Mouse (Mus musculus) heart, postnatal 0 days (tissue): ENCODE data around the gene Mgll. TPM values are rescaled to one million over a fixed set of nuclear protein-coding genes. Genes with fewer than 3 reads are reported as not detected.

Experiments
- ATAC-seq: fragments of 200-750 bp; cut with Nextera tagmentation; 2 replicates; pipeline ENCODE4 v1.8.0; 2017; ENCODE audit warnings: low read depth, moderate number of reproducible peaks, moderate library complexity; ENCODE audit not compliant: insufficient read depth
- DNase-seq: peaks from one replicate; pipeline ENCODE4 v3.0.0-alpha.2; 2016; ENCODE audit warnings: low spot score
- H3K27ac ChIP-seq: fragments of 300-500 bp; sonication (generic); 2 replicates; pipeline ENCODE4 v1.5.1; 2014; ENCODE audit warnings: low read depth, mild to moderate bottlenecking
- H3K27me3 ChIP-seq: fragments of 300-500 bp; sonication (generic); 2 replicates; pipeline ENCODE4 v1.6.1; 2014; ENCODE audit warnings: low read length, mixed read lengths; ENCODE audit not compliant: control insufficient read depth, insufficient read depth
- H3K36me3 ChIP-seq: fragments of 300-500 bp; sonication (generic); replicated peaks from 2 replicates; pipeline ENCODE4 v1.6.1; 2014; ENCODE audit warnings: low read length, mixed read lengths; ENCODE audit not compliant: control insufficient read depth, insufficient read depth
- H3K4me1 ChIP-seq: fragments of 300-500 bp; sonication (generic); 2 replicates; pipeline ENCODE4 v1.6.1; 2014; ENCODE audit warnings: antibody characterized with exemption; ENCODE audit not compliant: control insufficient read depth, insufficient read depth
- H3K4me2 ChIP-seq: fragments of 300-500 bp; sonication (generic); 2 replicates; pipeline ENCODE4 v1.6.1; 2014; ENCODE audit warnings: low read depth, mild to moderate bottlenecking, low read length, moderate library complexity
- H3K4me3 ChIP-seq: fragments of 300-500 bp; sonication (generic); 2 replicates; pipeline ENCODE4 v1.5.1; 2014; ENCODE audit warnings: low read depth, low read length
- H3K9ac ChIP-seq: fragments of 300-500 bp; sonication (generic); replicated peaks from 2 replicates; pipeline ENCODE4 v1.6.1; 2014; ENCODE audit warnings: low read depth, low read length, mixed read lengths
- H3K9me3 ChIP-seq: fragments of 300-500 bp; sonication (generic); replicated peaks from 2 replicates; pipeline ENCODE4 v1.6.1; 2016; ENCODE audit warnings: low read length; ENCODE audit not compliant: control insufficient read depth
- CTCF ChIP-seq: IDR thresholded peaks from 2 replicates; pipeline ENCODE4 v1.5.1; 2016; ENCODE audit warnings: antibody characterized with exemption, control low read depth, low read depth
- EP300 ChIP-seq: IDR thresholded peaks from 2 replicates; pipeline ENCODE4 v1.6.1; 2016; ENCODE audit warnings: antibody characterized with exemption, low read depth
- WGBS: fragments of 180-500 bp; shearing (Covaris S2); extraction: QIAGEN DNeasy Blood & Tissue Kit; methylation state at CpG from one replicate; pipeline ENCODE4 v1.1.7; 2014; 5-methylcytosine and 5-hydroxymethylcytosine counted together
- polyA plus RNA-seq: library from polyadenylated mRNA; unstranded; fragments of >200 nt; fragmentation: Nextera tagmentation; extraction: Ambion mirVana; gene quantifications from 2 replicates; pipeline ENCODE4 v1.2.1, GENCODE M21; 2015
- total RNA-seq: library from RNA; depleted of rRNA; stranded (reverse); fragments of >200 nt; gene quantifications from 2 replicates; pipeline ENCODE4 v1.2.3, GENCODE M21; 2014; ENCODE audit warnings: low replicate concordance

The Mgll gene
- total and polyA plus RNA-seq, 2 experiments from 2014 or later = 134 to 147 TPM

GRCm38 (mm10) chr6:88703731-88704130 is 20.5 kb upstream of the Mgll start:
- no peaks in the 10 kb centered on the region for H3K9me3 ChIP-seq
- DNase-seq (no peak), ATAC-seq (no peak)
- no peak overlapping the region for H3K27ac ChIP-seq
- no peak overlapping the region for H3K9ac ChIP-seq
- H3K27me3 ChIP-seq = no peaks in the 10 kb centered on the region
- no peaks in the 10 kb centered on the region for H3K36me3 ChIP-seq
- WGBS = 84% methylated on average over 5 of the region's 5 CpGs
- H3K4me1 ChIP-seq = 0 out of 2 replicates have a peak, but pooled peaks cover 6% of the 10 kb centered on the region
- no peak overlapping the region for H3K4me2 ChIP-seq
- H3K4me3 ChIP-seq = no peak overlapping the region
- TF ChIP-seq CTCF (no peak), EP300 (no peak)

DNA sequence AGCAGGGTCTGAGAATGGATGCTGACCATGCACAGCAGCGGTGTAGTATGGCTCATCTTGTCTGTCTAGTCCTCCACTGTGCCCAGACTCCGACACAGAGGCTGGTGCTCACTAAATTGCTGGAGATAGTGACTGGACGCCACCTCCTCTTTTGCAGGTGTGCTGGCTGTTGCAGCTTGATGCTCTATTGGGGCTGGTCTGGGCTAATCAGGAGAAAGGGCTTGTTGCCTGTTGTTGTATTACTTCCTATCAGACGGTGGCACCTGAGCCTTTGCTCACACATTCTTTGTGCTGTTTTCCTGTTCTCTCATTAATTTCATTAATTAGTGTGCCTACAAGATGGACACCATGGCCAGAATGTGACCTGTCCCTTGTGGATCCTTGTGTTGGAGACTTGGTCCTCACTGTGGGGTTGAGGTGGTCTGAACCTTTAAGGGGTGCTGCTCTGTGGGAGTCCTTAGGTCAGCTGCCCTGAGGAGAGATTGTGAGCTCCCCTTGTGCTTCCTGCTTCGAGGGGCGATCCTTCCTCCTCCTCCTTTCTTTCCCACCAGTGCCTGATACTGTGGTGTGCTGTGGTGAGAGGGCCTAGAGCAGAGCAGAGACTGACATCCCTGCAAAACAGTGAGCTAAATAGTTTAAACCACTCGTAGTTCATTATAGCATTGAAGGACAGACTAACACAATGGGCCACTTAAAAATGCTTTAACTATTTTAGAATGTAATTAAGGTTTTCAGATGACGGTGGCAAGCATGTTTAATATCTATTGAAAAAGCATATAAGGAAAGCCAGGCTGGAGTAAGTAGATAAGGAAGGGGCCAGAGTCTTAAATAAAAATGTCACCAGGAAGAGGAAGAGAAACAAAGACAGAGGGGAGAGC is 15.6 kb upstream of the Mgll start:
- Histone ChIP-seq H3K9ac (no peak overlapping the region), H3K4me2 (no peak overlapping the region), H3K4me3 (no peak overlapping the region), H3K27ac (no peak overlapping the region), H3K9me3 (no peaks in the 10 kb centered on the region), H3K36me3 (no peaks in the 10 kb centered on the region), H3K4me1 (0 out of 2 replicates have a peak, but pooled peaks cover 6% of the 10 kb centered on the region), H3K27me3 (no peaks in the 10 kb centered on the region)
- DNase-seq (no peak), ATAC-seq (no peak)
- TF ChIP-seq CTCF = no peak
- no peak for TF ChIP-seq EP300
- WGBS = 61% methylated on average over 8 of the region's 8 CpGs

- H3K9ac ChIP-seq = no peak overlapping the region
- no peaks in the 10 kb centered on the region for H3K27me3 ChIP-seq
- H3K4me1 ChIP-seq = 0 out of 2 replicates have a peak, but pooled peaks cover 6% of the 10 kb centered on the region
- DNase-seq (no peak), ATAC-seq (no peak)
- no peaks in the 10 kb centered on the region for H3K36me3 ChIP-seq
- H3K27ac ChIP-seq = no peak overlapping the region
- no peaks in the 10 kb centered on the region for H3K9me3 ChIP-seq
- no peak overlapping the region for H3K4me3 ChIP-seq
- WGBS = 83% methylated on average over 1 of the region's 1 CpGs
- no peak overlapping the region for H3K4me2 ChIP-seq
- TF ChIP-seq EP300 (no peak), CTCF (no peak)
Measured at GRCm38 (mm10) chr6:88709279-88709575, 15.0 kb upstream of the Mgll start.

DNA sequence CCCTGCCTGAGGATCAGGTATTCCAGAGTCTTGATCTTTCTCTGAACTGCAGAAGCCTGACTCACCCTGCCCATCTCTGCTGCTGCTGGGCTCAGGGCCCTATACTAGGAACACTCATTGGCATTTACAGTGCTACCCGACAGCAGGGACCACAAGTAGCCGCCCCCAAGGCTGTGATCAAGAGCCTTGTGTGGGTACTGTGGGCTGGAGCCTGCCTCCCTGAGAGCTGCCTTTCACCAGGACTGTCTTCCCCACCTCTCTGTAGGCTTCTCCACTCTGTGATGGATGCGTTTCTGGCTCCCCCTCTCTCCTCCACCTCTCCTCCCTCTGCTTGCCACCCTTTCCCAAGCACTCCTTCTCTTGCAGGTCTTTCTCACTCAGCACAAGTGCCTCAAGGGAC is 12.9 kb upstream of the Mgll start:
- Histone ChIP-seq H3K27me3 (no peaks in the 10 kb centered on the region), H3K4me1 (peaks cover 6% of the 10 kb centered on the region; the same call in 1 of the 2 replicates), H3K4me2 (no peak overlapping the region), H3K36me3 (no peaks in the 10 kb centered on the region), H3K9me3 (no peaks in the 10 kb centered on the region), H3K4me3 (no peak overlapping the region), H3K27ac (no peak overlapping the region), H3K9ac (no peak overlapping the region)
- ATAC-seq = no peak
- WGBS = 58% methylated on average over 3 of the region's 3 CpGs
- DNase-seq = no peak
- TF ChIP-seq CTCF (no peak), EP300 (no peak)

DNA sequence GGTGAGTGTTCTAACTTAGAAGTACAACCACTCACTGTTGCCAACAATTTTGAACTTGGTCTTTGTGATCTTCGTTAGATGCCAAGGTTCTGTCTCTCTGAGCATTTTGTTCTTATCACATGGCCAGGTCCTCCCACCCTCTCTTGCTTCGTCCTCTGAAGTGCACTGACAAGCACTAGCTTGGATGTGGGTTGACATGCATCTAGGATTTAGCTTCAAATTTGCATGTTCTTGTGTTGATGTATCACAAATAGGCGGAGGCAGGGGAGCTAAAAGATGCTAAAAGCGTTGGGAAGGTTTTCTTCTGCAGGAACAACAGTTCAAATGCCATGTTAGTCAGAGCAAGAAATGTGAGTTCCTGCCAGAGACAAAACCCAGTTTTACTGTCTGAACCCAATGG is 12.1 kb upstream of the Mgll start:
- ATAC-seq (no peak), DNase-seq (no peak)
- H3K27ac ChIP-seq = no peak overlapping the region
- H3K36me3 ChIP-seq = no peaks in the 10 kb centered on the region
- H3K27me3 ChIP-seq = no peaks in the 10 kb centered on the region
- H3K9ac ChIP-seq = no peak overlapping the region
- no peaks in the 10 kb centered on the region for H3K9me3 ChIP-seq
- H3K4me3 ChIP-seq = no peak overlapping the region
- TF ChIP-seq CTCF = no peak
- TF ChIP-seq EP300 = no peak
- no peak overlapping the region for H3K4me2 ChIP-seq
- peaks cover 6% of the 10 kb centered on the region; the same call in 1 of the 2 replicates for H3K4me1 ChIP-seq
- 78% methylated on average over 4 of the region's 4 CpGs for WGBS

DNA sequence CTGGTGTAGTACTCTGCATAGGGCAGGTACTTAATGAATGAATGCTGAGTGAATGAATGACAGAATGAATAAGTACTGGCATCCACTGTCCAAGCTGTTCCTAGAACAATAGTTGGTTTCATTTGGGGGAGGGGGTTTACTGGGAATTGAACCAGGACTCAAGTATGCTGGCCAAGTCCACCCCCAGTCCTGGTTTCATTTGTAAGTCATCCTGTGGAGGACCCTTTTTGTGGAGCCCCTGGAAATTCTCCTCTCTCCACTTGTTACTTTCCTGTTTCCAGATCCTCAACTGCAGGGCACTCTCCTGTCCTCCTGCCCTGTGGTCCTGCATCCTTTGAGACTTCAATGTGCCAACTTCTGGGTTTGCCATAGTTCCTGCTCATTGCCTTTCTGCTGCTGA is 10.9 kb upstream of the Mgll start:
- DNase-seq (no peak), ATAC-seq (no peak)
- Histone ChIP-seq H3K9ac (no peak overlapping the region), H3K4me3 (no peak overlapping the region), H3K4me2 (no peak overlapping the region), H3K36me3 (no peaks in the 10 kb centered on the region), H3K27ac (no peak overlapping the region), H3K4me1 (peaks cover 6% of the 10 kb centered on the region; the same call in 1 of the 2 replicates), H3K27me3 (no peaks in the 10 kb centered on the region), H3K9me3 (no peaks in the 10 kb centered on the region)
- TF ChIP-seq CTCF = no peak
- TF ChIP-seq EP300 = no peak
